Mouse (Mus musculus) forelimb bud, embryonic 11.5 days (tissue): Measurements from ENCODE around the gene Ppp2r5e.

ENCODE experiments used
- DNase-seq: peaks from one replicate; pipeline ENCODE4 v3.0.0-alpha.2; 2012; ENCODE audit warnings: low read depth, low spot score

Ppp2r5e gene

DNA sequence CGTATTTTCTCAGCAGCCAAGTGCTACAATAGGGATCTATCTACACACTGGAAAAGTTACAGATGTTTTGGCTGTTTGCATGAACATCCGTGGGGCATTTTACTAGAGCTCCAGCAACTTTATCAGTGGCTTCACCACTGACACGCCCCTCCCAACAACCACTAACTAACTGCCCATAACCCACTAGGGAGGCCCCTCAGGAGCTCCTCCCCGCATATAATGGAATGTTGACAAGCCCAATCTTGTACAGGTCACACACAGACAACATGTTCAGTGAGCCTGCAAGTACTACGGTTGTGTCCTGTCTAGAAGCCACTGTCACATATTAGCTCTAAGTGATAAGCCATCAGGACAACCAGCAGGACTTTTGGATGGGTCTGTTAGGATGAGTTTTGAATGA is 18.8 kb downstream of the Ppp2r5e start:
- no peak for DNase-seq

- no peak for DNase-seq
These were observed 23.8 kb downstream of the Ppp2r5e start for GRCm38 (mm10) chr12:75572271-75572670.

DNA sequence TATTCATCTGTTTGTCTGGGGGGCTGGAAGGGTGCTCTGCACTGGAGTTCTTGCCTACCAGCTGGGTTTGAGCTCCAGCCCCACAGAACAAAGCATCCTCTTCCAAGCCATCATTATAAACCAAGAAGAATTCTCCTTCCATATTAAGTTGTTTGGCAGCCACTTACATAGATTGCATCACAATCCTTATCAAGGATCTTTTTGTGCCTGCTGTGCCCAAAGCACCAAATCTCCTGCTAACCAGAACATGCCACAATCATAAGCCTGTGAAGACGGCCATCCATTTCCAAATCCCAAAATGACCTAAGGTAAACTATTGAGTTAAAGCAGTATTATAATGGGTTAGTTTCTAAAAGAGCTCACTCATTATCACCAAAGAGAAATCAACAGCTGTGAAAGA is 25.9 kb downstream of the Ppp2r5e start:
- DNase-seq, result no peak

DNA sequence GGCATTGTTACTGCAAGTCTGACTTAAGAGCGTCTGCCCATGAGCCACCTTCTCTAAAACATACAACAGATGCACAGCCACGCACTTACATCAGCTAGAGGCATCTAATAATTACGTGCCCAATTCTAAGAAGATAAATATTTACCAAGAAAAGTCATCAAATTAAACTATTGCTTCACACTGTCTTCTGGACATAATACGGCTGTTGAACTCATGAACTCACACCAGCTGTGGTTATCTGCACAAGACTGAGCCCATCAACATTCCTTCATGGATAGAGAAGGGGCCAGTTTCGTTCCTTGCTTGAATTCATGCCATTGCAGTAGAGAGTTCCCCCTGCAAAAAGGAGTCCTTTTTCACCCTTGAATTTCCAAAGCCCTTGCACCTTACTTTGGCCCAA is 28.3 kb downstream of the Ppp2r5e start:
- no peak for DNase-seq

DNA sequence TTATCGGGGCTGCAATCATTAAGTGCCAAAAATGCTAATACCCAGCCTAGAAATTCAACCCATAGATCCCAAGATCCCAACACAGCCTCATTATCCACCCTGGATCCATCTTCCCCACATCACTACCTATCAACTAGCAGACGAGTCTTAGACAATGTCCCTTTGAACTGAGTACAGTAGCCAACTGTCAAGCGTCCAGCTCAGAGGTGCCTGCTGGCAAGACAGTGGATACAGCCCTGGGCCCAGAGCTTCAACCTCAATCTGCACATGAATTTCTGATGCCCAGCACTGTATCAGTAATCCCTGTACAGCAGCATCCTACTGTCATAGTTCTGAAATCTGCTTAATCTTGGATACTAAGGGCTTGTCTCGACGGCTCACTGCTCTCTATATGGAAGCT is 30.3 kb downstream of the Ppp2r5e start:
- no peak for DNase-seq

GRCm38 (mm10) chr12:75564498-75564897 is 31.5 kb downstream of the Ppp2r5e start:
- no peak for DNase-seq

DNA sequence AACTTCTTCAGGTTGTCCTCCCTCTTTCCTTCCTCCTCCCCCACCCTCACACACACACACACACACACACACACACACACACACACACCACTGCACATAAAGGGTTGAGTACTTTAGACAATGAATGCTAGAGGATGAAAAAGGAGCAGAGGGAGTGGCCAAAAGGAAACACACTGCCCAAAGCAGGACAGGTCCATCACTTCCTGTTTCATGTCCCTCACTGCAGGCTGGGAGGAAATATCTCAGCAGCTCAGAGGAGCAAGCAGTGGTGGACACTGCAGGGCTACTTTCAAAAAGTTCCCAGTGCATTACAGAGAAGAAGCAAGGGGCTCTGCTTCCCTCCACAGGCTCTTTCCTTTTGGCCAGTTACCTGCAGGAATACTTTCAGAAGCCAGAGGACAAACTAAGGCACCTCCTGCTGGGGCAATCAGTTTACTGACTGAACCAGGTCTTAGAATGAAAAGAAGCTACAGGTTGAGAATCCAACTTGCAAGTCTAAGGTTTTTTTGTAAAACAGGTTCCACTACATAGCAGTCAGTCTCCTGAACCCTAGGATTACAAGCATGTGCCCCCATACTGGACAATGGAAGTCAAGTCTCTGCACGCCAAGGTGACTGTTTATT is 32.9 kb downstream of the Ppp2r5e start:
- DNase-seq, result no peak

DNA sequence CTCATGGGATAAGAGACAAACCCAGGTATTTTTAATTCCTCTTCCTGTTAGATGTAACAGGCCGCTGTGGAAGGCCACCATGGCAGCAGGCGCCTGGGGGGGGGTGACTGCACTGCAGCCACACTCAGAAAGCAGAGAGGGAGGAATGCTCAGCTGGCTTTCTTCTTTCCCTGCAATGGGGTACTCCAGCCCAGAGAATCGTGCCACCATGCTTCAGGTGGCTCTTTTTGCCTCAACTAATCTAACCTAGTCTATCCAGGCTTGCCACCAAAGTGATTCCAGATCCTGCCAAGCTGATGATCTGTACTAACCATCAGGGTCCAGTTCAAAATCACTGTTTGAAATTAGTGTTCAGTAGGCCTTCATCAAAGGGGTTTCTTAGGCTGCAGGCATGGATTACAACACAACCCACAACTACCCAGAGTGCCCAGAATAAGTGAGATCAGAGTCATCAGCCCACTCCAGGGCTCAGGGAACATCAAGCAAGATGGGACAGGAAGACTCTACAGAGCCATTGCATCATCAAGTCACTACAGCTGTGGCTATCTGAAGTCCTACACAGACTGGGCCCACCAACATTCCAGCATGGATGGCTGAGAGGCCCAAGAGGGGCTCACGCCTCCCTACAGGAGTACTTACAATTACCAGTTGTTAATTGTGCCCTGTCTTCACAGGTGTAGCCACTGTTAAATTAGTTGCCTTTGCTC is 35.2 kb downstream of the Ppp2r5e start:
- DNase-seq, result no peak

DNA sequence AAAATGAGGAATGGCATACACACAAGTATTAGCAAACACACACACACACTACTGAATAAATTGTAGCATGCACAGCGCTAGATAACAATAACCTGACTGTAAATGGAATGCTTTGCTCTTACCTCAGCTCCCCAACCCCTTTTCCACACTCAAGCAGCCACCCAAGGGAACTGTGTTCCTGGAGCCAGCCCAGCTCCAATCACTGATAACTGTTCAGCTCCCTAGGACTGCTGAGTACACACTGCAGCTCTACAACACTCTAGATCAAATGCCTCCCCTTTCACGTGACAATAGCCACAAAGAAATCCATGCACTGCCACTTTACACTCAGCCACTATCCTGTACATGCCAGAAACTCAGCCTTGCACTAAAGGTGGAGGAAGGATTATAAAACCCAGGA is 36.8 kb downstream of the Ppp2r5e start:
- no peak for DNase-seq

GRCm38 (mm10) chr12:75557813-75558212 is 38.2 kb downstream of the Ppp2r5e start:
- no peak for DNase-seq

GRCm38 (mm10) chr12:75555032-75555431 is 41.0 kb downstream of the Ppp2r5e start:
- no peak for DNase-seq

- DNase-seq, result no peak
These were observed 43.7 kb downstream of the Ppp2r5e start for GRCm38 (mm10) chr12:75552296-75552695.

DNA sequence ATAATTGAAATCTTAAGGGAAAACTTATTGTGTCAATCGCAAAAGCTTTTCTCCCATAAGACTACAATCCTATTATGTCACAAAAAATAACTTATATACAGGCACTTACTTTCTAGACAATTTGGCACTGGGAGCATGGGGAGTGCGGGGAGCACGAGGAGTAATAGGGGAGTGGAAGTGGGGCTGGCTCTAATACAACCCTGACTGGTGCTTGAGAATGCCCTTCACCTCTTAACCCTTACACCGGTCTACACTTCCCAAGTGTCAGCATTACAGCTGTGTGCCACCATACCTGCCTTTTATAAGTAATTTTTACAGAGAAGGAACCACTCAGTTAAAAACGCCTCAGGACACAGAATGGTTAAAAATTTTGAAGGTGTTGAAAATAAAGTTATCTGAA is 44.4 kb downstream of the Ppp2r5e start:
- no peak for DNase-seq

DNA sequence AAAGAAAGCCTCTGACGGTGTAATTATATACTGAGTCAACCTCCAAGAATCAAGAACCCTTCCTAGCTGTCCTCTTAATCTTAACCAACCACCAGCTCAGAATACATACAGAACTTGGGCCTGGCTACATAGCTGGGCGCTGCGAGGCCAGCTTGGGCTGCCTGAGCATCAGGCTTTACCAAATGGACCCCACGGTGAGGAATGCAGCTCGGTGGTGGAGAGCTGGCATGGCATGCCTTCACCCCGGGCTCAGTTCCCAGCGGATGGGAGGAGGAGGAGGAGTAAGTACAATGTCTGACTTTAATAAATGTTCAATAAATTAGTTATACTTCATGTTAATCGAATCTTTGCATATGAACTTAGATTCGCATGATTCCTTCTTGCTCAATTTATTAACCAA is 47.0 kb downstream of the Ppp2r5e start:
- no peak for DNase-seq

GRCm38 (mm10) chr12:75547174-75547573 is 48.9 kb downstream of the Ppp2r5e start:
- DNase-seq, result no peak

GRCm38 (mm10) chr12:75546241-75546640 is 49.8 kb downstream of the Ppp2r5e start:
- no peak for DNase-seq

- DNase-seq, result no peak
These were observed 50.6 kb downstream of the Ppp2r5e start for GRCm38 (mm10) chr12:75545431-75545925.

DNA sequence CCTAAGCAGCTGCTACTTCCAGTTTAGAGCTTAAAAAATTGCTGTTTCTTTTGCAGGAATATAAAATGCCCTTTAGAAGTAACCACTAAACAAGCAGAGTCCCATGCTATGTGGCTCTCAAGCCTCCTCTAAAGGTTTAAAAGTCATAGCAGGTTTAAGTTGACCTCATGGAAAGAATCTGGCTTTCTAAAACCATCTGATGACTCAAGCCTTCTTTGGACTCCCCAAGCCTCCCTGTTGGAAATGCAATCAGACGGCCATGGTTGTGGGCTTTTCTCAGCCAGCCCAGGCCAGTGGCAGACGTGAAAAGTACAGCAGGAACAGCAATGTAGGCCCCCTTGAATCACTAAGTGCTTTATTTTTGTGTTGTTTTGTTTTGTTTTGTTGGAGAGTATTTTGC is 51.4 kb downstream of the Ppp2r5e start:
- no peak for DNase-seq

- DNase-seq, result no peak
These were observed 51.8 kb downstream of the Ppp2r5e start for GRCm38 (mm10) chr12:75544259-75544658.

- no peak for DNase-seq
These were observed 52.7 kb downstream of the Ppp2r5e start for GRCm38 (mm10) chr12:75543346-75543745.

DNA sequence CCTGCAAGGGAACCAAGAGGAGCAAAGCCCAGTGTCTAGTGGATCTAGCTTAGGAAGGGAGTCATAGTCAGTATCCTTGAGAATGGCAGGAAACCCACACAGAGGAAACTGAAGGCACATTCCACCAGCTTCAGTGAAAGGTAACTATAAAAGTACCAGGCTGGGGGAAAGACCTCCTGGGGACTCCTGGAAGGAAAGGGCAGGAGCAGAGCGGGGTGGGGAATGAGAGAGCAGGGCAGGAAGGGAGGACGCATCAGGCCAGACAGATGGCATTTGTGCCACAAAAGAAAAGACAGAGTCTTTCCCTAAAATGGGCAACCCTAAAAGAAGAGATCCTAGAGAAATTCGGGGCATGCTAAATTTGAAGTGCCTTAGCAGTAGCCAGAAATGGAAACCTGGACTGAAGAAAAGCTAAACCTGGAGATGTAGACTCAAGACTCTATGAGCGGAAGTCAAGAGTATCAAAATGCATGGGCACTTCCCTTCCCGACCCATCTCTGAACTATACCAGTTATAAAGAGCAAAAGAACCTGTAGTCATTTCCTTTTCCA is 55.3 kb downstream of the Ppp2r5e start:
- no peak for DNase-seq

GRCm38 (mm10) chr12:75539228-75539627 is 56.8 kb downstream of the Ppp2r5e start:
- no peak for DNase-seq
